Mouse (Mus musculus) heart, embryonic 10.5 days (tissue): ENCODE measurements at regions not wholly inside any gene's neighbourhood (a gene's known extent, or its start where the extent isn't known, plus 50 kb on each side); places are given as distances from the start of the nearest gene placed in this dataset.

Source experiments
- DNase-seq: peaks from one replicate; pipeline ENCODE4 v3.0.0-alpha.2; 2017; ENCODE audit warnings: low spot score
- H3K27ac ChIP-seq: fragments of 300-500 bp; sonication (generic); 2 replicates; pipeline ENCODE4 v1.5.1; 2016; ENCODE audit warnings: mild to moderate bottlenecking
- H3K27me3 ChIP-seq: fragments of 300-500 bp; sonication (generic); 2 replicates; pipeline ENCODE4 v1.6.1; 2016; ENCODE audit warnings: mild to moderate bottlenecking; ENCODE audit not compliant: poor library complexity, insufficient read depth, severe bottlenecking
- H3K36me3 ChIP-seq: fragments of 300-500 bp; sonication (generic); 2 replicates; pipeline ENCODE4 v1.6.1; 2016; ENCODE audit warnings: mild to moderate bottlenecking, moderate library complexity
- H3K4me1 ChIP-seq: fragments of 300-500 bp; sonication (generic); 2 replicates; pipeline ENCODE4 v1.6.1; 2016; ENCODE audit warnings: mild to moderate bottlenecking
- H3K4me3 ChIP-seq: fragments of 300-500 bp; sonication (generic); 2 replicates; pipeline ENCODE4 v1.5.1; 2016; ENCODE audit warnings: mild to moderate bottlenecking, moderate library complexity
- H3K9me3 ChIP-seq: fragments of 300-500 bp; sonication (generic); 2 replicates; pipeline ENCODE4 v1.6.1; 2016; ENCODE audit warnings: mild to moderate bottlenecking, moderate library complexity
- WGBS: fragments of 180-500 bp; shearing (Covaris S2); methylation state at CpG from one replicate; pipeline ENCODE4 v1.1.7; 2016; 5-methylcytosine and 5-hydroxymethylcytosine counted together

DNA sequence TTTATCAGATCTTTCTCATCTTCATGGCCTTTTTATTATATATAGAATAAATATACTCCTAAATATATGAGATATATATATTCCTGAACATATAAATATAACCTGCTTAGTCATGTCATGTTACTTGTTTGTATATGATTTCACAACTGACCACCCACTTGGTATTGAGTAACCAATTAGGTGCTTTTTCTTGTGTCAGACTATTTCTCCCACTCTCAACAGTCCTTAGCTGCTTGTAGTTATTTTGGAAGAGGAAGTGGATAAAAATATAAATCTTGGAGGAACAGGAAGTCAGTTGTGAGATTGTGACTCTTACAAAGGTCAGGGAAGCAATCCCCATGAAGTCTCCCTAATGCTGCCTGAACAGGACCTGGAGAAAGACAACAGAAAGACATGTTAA lies 224.6 kb downstream of the Kcnj2 start:
- Histone ChIP-seq H3K27me3 (no peaks in the 10 kb centered on the region), H3K27ac (no peak overlapping the region), H3K4me1 (no peaks in the 10 kb centered on the region), H3K36me3 (no peaks in the 10 kb centered on the region), H3K4me3 (no peak overlapping the region), H3K9me3 (no peaks in the 10 kb centered on the region)
- DNase-seq = no peak

DNA sequence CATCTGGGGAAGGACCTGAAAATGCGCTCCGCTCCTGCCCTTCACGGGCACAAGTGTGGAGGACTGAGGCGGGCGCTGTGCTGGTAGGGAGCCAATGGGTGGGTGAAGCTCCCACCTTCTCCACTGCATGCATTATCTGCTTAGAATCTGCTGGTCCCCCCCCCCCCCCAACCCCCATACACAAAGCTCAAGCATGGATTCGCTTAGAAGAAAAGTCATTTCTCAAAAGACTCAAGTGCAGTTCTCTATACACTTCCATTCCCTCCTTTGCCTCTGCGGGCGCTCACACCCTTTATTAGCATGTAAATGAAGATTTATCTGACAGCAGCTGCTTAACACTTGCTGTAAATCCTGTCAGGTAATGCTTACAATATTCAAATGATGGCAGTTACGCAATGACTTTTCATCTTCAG lies 230.4 kb downstream of the Kcnj2 start:
- Histone ChIP-seq H3K9me3 (no peaks in the 10 kb centered on the region), H3K4me1 (0 out of 2 replicates have a peak, but pooled peaks cover 2% of the 10 kb centered on the region), H3K27ac (no peak overlapping the region), H3K4me3 (peak overlapping the region; percentile 43), H3K36me3 (no peaks in the 10 kb centered on the region), H3K27me3 (no peaks in the 10 kb centered on the region)
- 11% methylated on average over 9 of the region's 9 CpGs for whole genome bisulfite sequencing
- DNase-seq = no peak

DNA sequence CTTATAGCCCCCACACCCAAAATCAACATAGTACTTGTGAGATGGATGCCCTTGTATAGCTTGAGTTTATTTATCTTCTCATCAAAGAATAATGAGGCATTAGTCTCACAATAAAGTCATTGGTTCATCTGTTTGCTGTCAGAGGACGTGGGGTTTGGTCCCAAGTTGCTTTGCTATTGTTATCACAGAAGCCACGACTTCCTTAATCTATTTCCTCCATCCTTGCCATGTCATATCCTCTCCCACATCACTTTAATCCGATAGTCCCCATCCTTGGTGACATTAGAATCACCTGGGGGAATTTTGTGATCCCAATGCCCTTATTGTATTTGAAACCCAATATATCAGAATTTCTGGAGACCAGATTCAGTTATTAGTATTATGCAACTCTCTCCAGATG lies 246.8 kb downstream of the Kcnj2 start:
- Histone ChIP-seq H3K27me3 (no peaks in the 10 kb centered on the region), H3K9me3 (no peaks in the 10 kb centered on the region), H3K4me3 (no peak overlapping the region), H3K27ac (no peak overlapping the region), H3K4me1 (no peaks in the 10 kb centered on the region), H3K36me3 (no peaks in the 10 kb centered on the region)
- 59% methylated on average over 3 of the region's 3 CpGs for WGBS
- no peak for DNase-seq

DNA sequence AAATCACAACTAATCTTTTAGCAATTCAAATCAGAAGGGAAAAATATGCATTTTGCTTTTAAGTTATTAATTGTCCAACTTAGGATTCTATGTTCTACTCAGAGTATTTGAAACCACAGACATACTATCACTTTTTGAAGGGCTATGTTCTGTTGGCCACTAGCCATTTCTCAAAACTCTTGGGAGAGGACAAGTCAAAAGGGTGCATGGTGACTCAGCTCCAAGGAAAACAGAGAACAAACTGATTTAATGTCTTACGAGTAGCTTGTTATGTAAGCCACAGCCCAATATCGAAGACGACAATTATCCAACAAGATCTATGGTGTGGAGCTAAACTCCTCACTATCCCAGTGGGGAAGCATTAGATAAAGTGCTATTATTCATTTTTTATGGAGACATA lies 247.6 kb downstream of the Kcnj2 start:
- Histone ChIP-seq H3K4me3 (no peak overlapping the region), H3K27me3 (no peaks in the 10 kb centered on the region), H3K9me3 (no peaks in the 10 kb centered on the region), H3K27ac (no peak overlapping the region), H3K4me1 (no peaks in the 10 kb centered on the region), H3K36me3 (no peaks in the 10 kb centered on the region)
- WGBS = 87% methylated on average over 3 of the region's 3 CpGs
- no peak for DNase-seq

DNA sequence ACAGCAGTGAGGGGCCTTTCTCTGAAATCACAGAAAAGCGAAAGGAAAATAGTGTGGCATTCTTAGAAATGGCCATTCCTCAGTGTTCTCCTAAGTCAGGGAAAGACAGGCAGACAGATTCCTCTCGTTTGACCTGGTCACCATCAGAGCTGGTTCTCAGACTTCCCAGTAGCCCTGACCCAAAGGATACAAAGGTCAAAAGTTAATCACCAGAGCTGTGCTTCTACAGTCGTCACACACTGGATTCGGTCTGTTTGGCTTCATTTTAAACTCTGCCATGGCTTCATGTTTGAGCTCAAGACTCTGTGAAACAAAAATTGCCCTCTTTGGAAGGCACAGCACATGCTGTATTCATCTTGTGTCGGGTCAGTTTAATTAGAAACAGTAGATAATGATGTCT lies 255.6 kb downstream of the Kcnj2 start:
- no peak for DNase-seq
- WGBS = 62% methylated on average over 5 of the region's 5 CpGs

DNA sequence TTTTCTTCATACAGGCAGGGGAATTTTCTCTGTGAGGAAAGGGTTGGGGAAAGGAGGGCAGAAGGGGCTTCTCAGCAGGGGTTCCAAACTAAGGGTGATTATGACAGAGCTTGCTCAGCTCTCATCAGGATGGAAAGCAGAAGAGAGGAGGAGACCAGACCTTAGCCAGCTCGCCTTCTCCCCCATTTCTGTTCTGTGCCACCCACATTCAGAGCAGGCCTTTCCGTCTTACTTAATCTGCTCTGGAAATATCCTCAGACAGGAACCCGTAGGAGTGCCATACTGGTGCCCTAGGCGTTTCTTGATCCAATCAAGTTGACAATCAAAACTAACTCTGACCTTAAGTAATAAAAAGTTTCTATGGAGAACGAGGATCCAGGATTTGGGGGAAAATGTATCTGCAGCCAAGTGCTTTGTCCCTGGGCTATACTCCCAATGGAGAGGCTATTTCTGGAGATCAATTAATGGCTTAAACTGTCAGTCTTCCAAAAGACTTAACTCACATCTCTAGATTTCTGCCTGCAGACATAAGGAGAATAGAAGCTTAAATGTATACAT lies 258.6 kb downstream of the Kcnj2 start:
- 71% methylated on average over 5 of the region's 5 CpGs for WGBS
- Histone ChIP-seq H3K27me3 (no peaks in the 10 kb centered on the region), H3K4me1 (no peaks in the 10 kb centered on the region), H3K4me3 (no peak overlapping the region), H3K36me3 (no peaks in the 10 kb centered on the region), H3K27ac (no peak overlapping the region), H3K9me3 (no peaks in the 10 kb centered on the region)
- DNase-seq = no peak

More for the DNA sequence above, 255.6 kb downstream of the Kcnj2 start:
- Histone ChIP-seq H3K9me3 (no peaks in the 10 kb centered on the region), H3K4me1 (no peaks in the 10 kb centered on the region), H3K27me3 (no peaks in the 10 kb centered on the region), H3K36me3 (no peaks in the 10 kb centered on the region), H3K4me3 (no peak overlapping the region), H3K27ac (no peak overlapping the region)

DNA sequence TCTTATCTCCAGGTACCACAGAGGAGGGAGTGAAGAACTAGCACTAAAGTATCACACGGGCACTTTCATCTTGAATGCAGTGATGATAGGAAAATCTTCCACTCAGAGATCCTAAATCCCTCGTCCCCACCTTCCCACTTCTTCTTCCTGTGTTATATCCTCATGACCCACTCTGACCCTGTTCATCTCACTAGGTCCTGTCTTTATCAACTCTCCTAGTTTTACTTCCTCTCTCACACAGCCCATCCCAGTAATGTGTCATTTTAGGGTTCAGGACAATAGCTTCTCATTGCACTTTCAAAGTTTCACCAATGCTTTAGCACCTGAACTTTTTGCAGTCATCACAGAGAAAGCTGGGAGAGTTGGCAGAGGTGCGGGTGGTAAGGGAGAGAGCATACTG lies 261.0 kb downstream of the Kcnj2 start:
- DNase-seq = no peak
- WGBS = 42% methylated on average over 3 of the region's 3 CpGs
- no peaks in the 10 kb centered on the region for H3K4me1 ChIP-seq
- H3K4me3 ChIP-seq = no peak overlapping the region
- H3K27ac ChIP-seq = no peak overlapping the region
- H3K27me3 ChIP-seq = no peaks in the 10 kb centered on the region
- no peaks in the 10 kb centered on the region for H3K36me3 ChIP-seq
- H3K9me3 ChIP-seq = no peaks in the 10 kb centered on the region

DNA sequence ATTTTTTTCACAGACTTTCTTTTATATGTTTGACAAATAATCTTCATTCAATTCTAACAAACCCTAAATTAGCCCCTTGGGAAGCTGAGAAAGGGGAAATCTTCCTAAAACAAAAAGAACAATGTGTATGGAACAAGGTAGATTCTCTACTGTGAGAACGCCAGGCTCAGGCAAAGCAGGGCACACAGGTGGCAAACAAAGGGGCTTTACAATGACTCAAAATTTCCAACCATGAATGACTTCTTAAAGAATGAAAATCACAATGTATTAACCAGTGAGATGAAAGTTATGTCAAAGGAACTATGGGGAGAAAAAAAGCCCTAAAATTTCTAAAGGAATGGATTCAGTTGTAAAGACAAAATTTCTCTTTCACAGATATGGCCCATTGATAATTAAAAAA lies 262.3 kb downstream of the Kcnj2 start:
- Histone ChIP-seq H3K4me3 (no peak overlapping the region), H3K4me1 (no peaks in the 10 kb centered on the region), H3K36me3 (no peaks in the 10 kb centered on the region), H3K9me3 (no peaks in the 10 kb centered on the region), H3K27ac (no peak overlapping the region), H3K27me3 (no peaks in the 10 kb centered on the region)
- 82% methylated on average over 1 of the region's 1 CpGs for WGBS
- DNase-seq = no peak

DNA sequence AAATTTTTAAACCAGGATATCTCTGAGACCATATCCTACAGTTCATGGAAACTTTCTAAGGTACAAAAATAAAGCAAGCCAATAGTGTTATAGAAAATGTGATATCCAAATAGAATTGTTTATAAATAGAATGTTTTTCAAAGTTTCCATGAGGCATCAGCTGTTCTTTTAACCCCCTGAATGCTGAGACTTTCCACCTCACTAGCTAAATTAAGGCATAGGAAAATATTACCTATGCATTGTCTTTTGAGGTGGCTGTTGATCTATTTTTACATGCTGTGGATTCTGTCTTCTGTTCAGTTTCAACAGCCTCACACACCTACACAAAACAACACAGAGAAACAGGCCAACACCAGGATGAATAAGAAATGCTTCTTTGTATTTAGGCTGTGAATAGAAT lies 265.6 kb downstream of the Kcnj2 start:
- no peaks in the 10 kb centered on the region for H3K9me3 ChIP-seq
- no peak for DNase-seq

DNA sequence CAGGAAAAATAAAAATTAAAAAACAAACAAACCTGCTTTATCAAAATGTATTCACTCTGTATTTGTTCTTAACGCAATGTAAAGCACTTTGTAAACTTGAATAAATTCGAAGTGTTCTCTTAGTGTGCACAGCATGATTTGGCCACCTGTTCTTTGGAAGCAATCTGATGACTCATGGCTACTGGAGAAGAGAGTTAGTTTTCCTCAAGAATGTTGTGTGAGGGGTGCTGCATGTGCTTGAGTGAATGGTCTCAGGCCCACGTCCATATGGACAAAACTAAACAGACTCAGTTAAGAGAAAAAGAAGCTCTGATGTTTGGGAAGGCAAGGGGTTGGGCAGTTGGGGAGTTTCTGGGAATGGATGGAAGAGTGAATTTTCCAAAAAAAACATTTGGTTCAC lies 267.1 kb downstream of the Kcnj2 start:
- 75% methylated on average over 3 of the region's 3 CpGs for WGBS
- Histone ChIP-seq H3K4me3 (no peak overlapping the region), H3K4me1 (no peaks in the 10 kb centered on the region), H3K9me3 (no peaks in the 10 kb centered on the region), H3K27ac (no peak overlapping the region), H3K36me3 (no peaks in the 10 kb centered on the region), H3K27me3 (no peaks in the 10 kb centered on the region)
- DNase-seq = no peak

More for the DNA sequence above, 265.6 kb downstream of the Kcnj2 start:
- no peak overlapping the region for H3K4me3 ChIP-seq
- H3K27me3 ChIP-seq = no peaks in the 10 kb centered on the region
- H3K4me1 ChIP-seq = no peaks in the 10 kb centered on the region
- no peaks in the 10 kb centered on the region for H3K36me3 ChIP-seq
- no peak overlapping the region for H3K27ac ChIP-seq

DNA sequence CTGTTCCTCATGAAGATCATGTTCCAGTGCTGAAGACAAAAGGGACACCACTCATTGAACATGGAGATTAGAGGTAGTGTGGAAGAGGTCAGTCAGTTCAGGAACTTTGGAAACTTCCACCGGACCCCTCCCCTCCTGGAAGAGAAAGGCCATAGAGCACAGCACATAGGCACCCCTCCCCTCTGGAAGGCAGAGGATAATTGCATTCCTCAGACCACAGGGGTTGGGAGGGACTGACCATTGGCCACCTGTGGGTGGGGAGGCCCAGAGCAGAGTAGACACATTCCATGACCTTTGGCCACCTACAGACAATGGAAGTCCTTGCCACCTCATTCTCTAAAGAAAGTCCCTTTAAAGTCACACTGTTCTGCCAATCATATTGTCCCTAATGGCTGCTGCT lies 281.6 kb downstream of the Kcnj2 start:
- H3K9me3 ChIP-seq = no peaks in the 10 kb centered on the region
- DNase-seq = no peak
- WGBS = 50% methylated on average over 1 of the region's 1 CpGs
- H3K27ac ChIP-seq = no peak overlapping the region
- H3K4me3 ChIP-seq = no peak overlapping the region
- no peaks in the 10 kb centered on the region for H3K36me3 ChIP-seq
- no peaks in the 10 kb centered on the region for H3K27me3 ChIP-seq
- no peaks in the 10 kb centered on the region for H3K4me1 ChIP-seq

DNA sequence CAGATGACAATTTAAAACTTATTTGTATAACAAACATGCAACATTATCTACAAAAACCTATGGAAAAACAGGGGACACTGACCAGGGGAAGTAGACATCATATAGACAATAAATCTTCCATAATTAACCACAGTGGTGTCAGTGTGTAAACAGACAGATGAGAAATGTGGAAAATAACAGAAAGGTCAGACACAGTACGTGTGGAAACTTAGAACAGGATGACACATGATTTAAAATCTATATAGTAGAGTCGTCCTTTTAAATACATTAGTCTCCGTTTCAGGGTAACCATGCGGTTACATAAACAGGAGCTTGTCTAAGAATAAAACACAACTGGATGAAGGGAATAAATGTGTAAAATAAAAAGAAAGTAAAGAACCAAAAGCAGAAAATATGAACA lies 284.1 kb downstream of the Kcnj2 start:
- Histone ChIP-seq H3K9me3 (no peaks in the 10 kb centered on the region), H3K4me1 (no peaks in the 10 kb centered on the region), H3K4me3 (no peak overlapping the region), H3K27ac (no peak overlapping the region), H3K27me3 (no peaks in the 10 kb centered on the region), H3K36me3 (no peaks in the 10 kb centered on the region)
- WGBS = 79% methylated on average over 4 of the region's 4 CpGs
- no peak for DNase-seq

DNA sequence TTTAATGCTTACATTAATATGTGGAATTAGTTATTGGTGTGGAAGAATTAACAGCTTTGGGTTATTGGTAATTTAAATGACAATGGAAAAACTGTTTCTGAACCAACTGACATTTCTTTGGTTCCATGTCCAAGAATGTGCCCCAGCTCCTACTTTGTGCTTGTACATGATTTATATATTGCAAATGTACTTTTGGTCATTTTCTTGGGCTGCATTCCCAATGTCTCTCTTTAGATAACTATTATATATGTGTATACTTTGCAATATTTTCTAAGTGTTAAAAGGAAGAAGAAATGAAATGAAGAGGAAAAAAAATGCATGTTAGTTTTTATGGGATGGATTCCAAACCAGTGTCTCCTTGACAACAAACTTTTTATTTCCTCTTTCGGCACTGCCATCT lies 297.4 kb downstream of the Kcnj2 start:
- WGBS = 93% methylated on average over 1 of the region's 1 CpGs
- Histone ChIP-seq H3K27me3 (no peaks in the 10 kb centered on the region), H3K27ac (no peak overlapping the region), H3K9me3 (no peaks in the 10 kb centered on the region), H3K36me3 (no peaks in the 10 kb centered on the region), H3K4me3 (no peak overlapping the region), H3K4me1 (no peaks in the 10 kb centered on the region)
- DNase-seq = no peak

DNA sequence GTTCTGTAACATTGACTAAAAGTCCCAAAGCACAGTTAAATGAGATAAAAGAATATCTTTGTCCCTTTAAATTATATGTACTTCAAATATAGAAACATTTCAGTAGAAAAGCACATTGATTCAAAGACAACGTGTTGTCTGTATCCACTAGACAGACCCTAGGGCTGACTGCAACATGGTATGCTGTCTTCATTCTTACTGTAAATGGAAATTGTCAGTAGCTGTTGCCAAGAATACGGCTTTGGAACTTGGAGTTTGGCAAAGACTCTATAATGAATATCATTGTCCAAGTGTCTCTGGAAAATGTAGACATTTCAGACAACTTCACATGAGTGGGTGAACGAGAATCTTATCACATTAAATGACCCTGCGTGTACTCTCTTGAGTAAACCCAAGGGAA lies 311.2 kb downstream of the Kcnj2 start:
- Histone ChIP-seq H3K9me3 (no peaks in the 10 kb centered on the region), H3K27ac (no peak overlapping the region), H3K4me1 (no peaks in the 10 kb centered on the region), H3K27me3 (no peaks in the 10 kb centered on the region), H3K4me3 (no peak overlapping the region), H3K36me3 (no peaks in the 10 kb centered on the region)
- WGBS = 72% methylated on average over 4 of the region's 4 CpGs
- DNase-seq = no peak
